Mouse (Mus musculus) kidney, postnatal 25 days (tissue): ENCODE measurements around the gene Gpr12.
"Not testable (repeated sequence)": the region's sequence is repeated elsewhere in the genome, so short reads cannot be mapped to it uniquely, and the experiment has no call there.

Experiments
- DNase-seq, 2 experiments: peaks; one replicate each; pipeline ENCODE4 v3.0.0; 2021; ENCODE audit warnings: mixed read lengths in 2 of 2

Gpr12 gene

GRCm38 (mm10) chr5:146584478-146585306 is at the start of gene Gpr12:
TSS of gene Gpr12 (minus strand) at chr5:146585239.
- peak; percentile 6 to 33 for DNase-seq

GRCm38 (mm10) chr5:146631602-146632001 is 46.6 kb upstream of the Gpr12 start:
- no peak for DNase-seq

- no peak for DNase-seq
These were observed 45.9 kb upstream of the Gpr12 start for GRCm38 (mm10) chr5:146630961-146631360.

GRCm38 (mm10) chr5:146629636-146630035 is 44.6 kb upstream of the Gpr12 start:
- DNase-seq, result peak in 1 of 2 experiments; percentile 12

- no peak for DNase-seq
These were observed 43.8 kb upstream of the Gpr12 start for GRCm38 (mm10) chr5:146628804-146629203.

GRCm38 (mm10) chr5:146627901-146628300 is 42.9 kb upstream of the Gpr12 start:
- no peak for DNase-seq

- DNase-seq, result no peak
These were observed 40.7 kb upstream of the Gpr12 start for GRCm38 (mm10) chr5:146625635-146626311.

- DNase-seq, result no peak
These were observed 26.8 kb upstream of the Gpr12 start for GRCm38 (mm10) chr5:146611830-146612229.

GRCm38 (mm10) chr5:146611009-146611408 is 26.0 kb upstream of the Gpr12 start:
- no peak for DNase-seq

- DNase-seq, result no peak
These were observed 24.6 kb upstream of the Gpr12 start for GRCm38 (mm10) chr5:146609646-146610045.

- no peak for DNase-seq
These were observed 22.8 kb upstream of the Gpr12 start for GRCm38 (mm10) chr5:146607816-146608215.

GRCm38 (mm10) chr5:146606895-146607294 is 21.9 kb upstream of the Gpr12 start:
- no peak for DNase-seq

- DNase-seq, result no peak
These were observed 21.2 kb upstream of the Gpr12 start for GRCm38 (mm10) chr5:146606221-146606620.

GRCm38 (mm10) chr5:146599970-146600369 is 14.9 kb upstream of the Gpr12 start:
- DNase-seq, result peak in 1 of 2 experiments; percentile 4

- not testable (repeated sequence) for DNase-seq
These were observed 14.2 kb upstream of the Gpr12 start for GRCm38 (mm10) chr5:146599216-146599615.

GRCm38 (mm10) chr5:146598215-146599119 is 13.4 kb upstream of the Gpr12 start:
- DNase-seq, result no peak

- DNase-seq, result no peak
These were observed 12.4 kb upstream of the Gpr12 start for GRCm38 (mm10) chr5:146597503-146597874.

GRCm38 (mm10) chr5:146596612-146597502 is 11.8 kb upstream of the Gpr12 start:
- no peak for DNase-seq

GRCm38 (mm10) chr5:146592580-146592979 is 7.5 kb upstream of the Gpr12 start:
- DNase-seq, result no peak

GRCm38 (mm10) chr5:146591636-146592035 is 6.6 kb upstream of the Gpr12 start:
- DNase-seq, result no peak

GRCm38 (mm10) chr5:146590987-146591386 is 5.9 kb upstream of the Gpr12 start:
- peak in 1 of 2 experiments; percentile 37 for DNase-seq
